Mouse (Mus musculus) fat pad, adult 2 months (tissue): ENCODE data around the gene Icam2.
A peak's percentile ranks its signal among the peaks of the same experiment; 100 is the strongest.
"Not testable (repeated sequence)": the region's sequence is repeated elsewhere in the genome, so short reads cannot be mapped to it uniquely, and the experiment has no call there.

Experiments used
- DNase-seq: peaks from one replicate; pipeline ENCODE4 v3.0.0-alpha.2; 2011; ENCODE audit warnings: low read depth, low spot score; ENCODE audit errors: extremely low read depth

Gene Icam2

DNA sequence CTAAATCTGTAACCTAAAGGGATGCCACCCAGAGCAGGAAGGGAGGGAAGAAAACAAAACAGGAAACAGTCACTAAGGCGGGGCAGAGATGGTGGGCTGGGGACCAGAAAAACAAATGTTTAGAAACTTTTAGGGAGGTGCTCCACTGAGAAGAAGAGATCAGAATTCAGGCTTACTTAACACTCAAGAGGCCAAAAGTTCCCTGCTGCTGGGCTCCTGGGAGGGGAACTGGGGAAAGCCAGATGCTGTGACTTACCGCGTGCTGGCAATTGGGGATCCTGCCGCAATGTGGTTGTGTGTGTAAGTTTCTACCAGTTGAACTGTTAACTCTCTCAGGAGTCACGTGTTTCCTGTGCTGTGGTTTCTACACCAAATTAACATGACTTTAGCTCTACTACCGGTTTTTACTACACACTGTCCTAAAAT is at the start of gene Icam2:
Gene Icam2, minus strand, starts transcription at position 285 of the 426 bp plus-strand sequence.
- no peak for DNase-seq

DNA sequence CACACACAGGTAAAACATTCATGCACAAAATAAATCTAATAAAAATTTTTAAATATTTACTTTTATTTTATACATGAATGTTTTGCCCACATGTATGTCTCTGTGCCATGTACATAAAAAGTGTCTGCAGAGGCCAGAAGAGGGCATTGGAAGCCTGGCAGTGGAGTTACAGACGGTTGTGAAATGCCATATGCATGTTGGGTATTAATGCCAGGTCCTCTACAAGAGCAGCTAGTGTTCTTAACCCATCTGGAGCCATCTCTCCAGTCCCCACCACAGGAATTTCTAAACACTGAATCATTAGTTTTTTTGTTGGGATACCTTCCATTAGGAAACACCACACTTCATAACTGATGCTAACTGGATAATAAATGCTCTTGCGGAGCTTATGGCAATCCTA is 49.7 kb upstream of the Icam2 start:
- DNase-seq, result no peak

DNA sequence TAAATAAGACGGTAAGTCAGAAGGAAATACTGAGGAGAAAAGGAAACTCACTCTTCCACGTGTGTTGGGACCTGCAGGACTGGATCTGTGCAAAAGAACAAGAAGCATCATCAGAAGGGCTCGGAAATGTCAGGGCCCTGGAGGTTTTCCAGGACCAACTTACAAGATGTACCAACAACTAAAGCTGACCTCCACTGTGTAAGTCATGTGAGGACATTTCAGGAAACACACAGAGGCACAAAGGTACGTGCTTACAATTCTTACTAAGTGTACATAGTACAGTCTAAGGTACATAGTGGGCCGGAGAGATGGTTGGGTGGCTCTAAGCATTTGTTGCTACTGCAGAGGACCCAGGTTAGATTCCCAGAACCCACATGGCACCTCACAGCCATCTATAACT is 49.2 kb upstream of the Icam2 start:
- no peak for DNase-seq

DNA sequence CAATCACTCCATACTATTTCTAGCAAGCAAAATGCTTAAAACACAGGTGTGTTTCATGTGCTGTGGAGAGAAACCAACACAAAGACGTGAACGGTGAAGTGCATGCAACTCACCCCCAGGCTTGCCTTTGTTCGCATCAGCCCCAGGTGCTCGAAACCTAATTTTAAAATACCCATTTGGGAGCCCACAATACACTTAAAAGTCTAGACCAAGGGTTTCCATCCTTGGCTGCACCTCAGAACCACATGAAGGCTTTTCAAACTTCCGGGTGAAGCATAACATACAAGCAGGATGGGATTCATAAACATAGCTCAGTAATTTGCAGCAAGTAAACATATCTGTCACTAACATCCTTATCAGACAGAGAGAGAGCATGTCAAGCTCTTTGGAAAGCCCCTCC is 42.5 kb upstream of the Icam2 start:
- no peak for DNase-seq

DNA sequence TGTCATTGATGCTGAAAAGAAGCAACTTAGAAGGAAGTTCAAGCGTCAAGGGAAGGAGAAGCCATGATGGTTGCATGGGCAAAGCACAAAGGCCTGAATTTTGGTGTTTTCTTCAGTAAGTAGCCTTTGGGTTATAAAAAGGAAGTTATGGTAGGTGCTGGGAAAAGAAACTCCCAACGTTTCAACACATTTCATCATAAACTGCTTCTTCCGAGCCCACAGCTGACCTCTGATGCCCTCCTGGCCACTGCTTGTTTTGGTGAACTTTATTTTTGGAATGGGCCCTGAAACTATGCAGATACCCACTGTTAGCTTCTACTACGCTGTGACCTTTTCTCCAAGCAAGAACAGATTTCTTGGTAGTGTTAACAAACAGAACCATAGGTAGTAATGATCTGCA is 41.8 kb upstream of the Icam2 start:
- no peak for DNase-seq

DNA sequence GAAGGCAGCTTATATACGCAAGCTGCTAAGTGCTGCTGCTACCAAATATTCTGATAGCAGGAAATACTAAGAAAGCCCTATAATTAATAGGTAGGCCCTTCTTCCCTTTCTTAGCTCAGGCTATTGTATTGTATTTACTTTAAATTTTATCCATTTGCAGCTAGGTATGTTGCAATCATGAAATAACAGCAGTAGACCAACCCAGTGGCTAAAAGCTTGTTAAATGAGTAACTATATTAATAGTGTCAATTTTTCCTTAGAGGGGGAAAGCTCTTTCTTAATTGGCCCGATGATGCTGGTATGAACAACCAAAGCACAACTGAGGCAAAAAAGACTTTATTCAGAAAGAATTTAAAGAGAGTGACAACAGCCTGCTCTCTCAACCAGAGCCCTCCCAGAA is 40.7 kb upstream of the Icam2 start:
- DNase-seq, result no peak

DNA sequence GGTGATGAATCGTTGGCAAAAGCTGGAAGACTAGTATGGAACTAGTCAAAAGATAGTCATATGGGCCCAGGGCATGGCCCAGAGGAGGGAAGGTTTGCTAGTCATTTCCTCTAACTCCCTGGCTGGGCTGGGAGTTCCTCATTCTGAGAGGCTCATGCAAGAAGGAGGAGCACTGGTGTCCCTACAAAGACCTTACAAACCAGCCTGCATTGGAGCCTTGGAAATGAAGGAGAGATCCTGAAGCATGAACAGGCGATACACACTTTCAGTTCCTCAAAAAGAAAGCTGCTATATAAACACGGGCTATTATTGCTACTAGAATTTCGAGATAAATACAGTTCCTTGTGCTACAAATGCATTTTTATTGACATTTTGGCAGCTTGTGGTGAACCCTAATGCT is 40.2 kb upstream of the Icam2 start:
- no peak for DNase-seq

DNA sequence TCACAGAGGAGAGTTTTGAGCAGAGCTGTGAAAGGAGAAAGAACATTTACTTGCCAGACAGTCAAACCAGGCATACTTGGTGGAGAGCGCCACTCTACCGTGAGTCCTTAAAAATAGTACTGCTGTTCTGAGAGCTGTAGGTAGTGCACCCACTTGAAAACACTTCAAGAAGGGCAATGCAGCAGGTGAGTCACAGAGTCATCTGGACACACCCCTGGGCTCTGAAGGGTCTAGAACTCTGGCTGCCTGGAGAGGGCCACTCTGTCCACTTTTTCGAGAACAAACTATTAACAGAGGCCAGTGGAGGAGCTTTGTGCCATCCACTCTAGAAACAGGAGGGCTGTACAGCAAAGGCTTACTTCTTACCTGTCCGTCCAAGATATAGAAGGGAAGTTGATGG is 38.6 kb upstream of the Icam2 start:
- DNase-seq, result no peak

DNA sequence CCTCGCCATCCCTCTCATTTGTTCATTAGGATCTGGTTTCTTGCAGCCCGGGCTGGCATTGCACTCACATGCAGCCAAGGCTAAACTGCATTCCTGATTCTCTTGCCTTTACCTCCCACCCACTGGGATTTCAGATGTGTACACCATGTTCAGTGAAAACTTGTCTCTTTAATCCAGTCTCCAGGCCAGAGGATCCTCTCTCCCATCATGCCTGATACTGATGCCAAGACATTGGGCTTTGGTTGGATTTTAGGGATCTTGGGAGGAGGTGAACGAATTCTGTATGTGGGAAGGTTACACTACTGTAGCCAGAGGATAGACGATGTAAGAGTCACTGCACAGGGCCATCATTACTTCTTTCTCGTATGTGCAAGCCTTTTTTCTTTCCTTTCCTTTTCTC is 37.3 kb upstream of the Icam2 start:
- peak; percentile 65 for DNase-seq

DNA sequence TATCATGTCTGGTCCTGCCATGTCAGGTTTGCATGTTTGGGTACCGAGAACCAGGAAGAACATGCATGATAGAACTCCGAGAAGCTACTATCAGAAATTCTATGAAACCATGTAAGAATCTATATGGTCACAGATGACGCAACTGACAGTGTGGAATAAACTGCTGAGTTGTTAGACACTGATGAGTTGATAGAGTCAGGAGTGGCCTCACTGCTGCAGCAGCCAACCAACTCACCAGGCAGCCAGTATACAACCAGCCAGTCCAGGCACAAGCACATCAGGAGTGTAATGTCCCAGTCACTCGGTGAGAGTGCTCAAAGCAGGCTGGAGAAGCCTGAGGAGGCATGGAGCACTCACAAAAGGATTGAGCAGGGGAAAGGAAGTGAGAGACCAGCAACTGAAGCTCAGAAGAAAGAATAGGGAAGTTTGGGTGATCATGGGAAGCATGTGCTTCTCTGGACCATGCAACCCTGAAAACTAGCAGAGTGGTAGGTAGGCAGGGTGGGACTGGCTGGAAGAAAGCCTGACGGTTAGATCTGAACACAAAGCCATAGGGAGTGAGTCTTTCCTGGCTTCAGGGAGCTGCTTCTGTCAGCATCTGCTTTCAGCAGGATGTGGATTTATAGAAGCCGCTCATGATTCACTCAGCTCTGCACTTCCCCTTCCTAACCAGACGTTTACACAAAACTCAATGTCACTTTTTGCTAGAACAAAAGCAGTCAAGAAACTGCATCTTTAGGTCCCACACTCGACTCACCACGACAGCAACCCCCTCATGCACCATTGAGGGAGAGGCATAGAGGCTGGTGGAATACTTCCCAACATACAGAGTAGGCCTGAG is 31.6 kb upstream of the Icam2 start:
- no peak for DNase-seq

DNA sequence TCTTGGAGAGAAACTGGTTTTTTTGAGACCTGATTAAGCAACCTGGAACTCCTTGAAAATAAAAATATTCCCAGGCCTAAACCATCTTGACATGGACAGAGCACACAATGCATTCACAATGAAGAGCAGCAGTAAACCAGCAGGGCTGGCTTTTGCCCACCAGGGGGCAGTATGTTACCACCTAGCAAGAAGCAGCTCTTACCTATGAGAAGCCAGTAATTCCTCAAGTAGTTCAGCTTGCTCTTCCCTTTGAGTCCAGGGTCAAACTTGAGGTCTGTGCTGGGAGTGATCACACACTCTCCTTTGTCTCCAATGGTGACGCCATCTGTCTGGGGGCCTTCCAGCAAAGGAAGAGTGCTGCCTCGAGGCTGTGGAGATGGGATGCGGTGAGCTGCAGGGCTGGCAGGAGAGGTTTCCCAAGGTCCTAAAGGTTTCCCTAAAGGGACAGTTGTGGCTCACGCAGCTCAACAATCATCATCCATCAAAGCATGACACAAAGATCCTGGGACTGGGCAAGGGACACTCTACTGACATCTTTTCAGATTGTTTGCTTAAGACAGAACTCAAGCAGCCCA is 30.8 kb upstream of the Icam2 start:
- peak; percentile 13 for DNase-seq

DNA sequence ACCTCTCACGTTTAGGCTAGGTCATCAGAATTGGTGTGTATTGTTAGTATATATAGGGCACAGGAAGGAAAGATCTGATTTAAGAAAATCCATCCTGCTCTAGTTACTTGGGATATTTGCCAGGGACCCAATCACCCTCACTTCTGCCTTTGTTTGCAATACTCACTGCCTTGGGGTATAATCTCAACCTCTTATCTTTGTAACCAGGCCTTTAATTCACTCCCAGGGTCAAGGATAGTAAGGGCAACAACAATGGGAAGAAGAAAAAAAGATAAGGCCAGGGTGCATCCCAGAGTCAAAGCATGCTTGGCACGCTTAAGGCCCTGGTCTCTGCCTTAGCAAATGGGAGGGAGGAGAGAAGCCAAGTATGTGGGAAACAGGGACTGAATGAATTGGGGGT is 30.0 kb upstream of the Icam2 start:
- DNase-seq, result no peak

DNA sequence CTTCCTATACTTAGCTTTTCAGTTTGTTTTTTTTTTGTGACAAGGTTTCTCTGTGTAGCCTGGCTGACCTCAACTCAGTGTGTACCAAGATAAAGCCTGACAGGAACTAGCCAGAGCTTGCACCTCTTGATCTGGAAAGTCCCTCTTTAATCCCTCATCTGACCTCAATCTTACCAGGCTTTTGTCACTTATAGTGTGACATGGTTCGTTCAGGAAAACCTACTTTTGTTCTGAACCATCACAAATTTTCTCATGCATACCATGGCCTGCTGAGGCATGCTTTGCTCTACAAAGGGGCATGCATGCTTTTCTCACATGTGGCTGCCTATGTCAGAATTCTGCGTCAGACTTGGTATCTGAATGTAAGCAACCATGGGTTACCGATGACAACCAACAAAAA is 28.5 kb upstream of the Icam2 start:
- DNase-seq, result no peak

DNA sequence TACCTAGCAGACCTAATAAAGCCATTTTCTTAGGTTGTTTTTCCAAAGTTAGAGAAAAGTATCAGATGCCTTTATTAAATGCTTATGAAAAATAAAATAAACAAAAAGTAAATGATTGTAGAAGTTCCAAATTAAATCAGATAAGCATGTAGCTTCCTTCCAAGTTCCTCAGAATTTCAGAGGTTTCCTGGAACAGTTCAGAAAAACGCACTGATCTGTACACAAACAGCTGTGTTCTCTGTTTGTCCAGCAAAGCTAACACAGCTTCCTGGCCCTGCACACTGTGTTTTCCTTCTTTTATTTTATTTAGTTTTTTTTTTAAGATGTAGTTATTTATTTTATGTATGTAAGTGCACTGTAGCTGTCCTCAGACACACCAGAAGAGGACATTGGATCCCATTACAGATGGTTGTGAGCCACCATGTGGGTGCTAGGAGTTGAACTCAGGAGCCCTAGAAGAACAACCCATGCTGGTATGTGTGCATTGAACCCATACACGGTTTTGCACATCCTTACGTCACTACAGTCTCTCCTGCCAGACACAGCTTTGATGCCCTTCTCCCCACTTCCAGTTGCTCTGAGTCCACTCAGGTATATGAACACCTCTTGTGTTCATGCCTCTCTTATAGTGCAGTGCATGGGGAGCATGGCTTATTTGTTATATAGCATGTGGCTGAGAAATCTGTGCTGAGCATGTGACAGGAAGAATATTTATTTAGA is 24.9 kb upstream of the Icam2 start:
- no peak for DNase-seq

DNA sequence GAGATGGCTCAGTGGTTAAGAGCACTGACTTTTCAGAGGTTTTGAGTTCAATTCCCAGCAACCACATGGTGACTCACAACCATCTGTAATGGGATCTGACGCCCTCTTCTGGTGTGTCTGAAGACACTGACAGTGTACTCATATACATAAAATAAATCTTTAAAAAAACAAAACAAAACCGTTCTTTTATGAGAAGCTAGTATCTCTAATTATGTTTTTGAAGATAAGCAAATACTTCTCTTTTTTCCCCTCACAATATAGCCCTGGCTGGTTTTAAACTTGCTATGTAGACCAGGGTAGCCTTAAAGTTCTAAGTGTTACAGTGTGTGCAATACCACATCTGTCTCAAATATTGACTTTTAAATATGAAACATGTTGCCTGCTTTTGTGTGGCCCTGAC is 23.3 kb upstream of the Icam2 start:
- no peak for DNase-seq

DNA sequence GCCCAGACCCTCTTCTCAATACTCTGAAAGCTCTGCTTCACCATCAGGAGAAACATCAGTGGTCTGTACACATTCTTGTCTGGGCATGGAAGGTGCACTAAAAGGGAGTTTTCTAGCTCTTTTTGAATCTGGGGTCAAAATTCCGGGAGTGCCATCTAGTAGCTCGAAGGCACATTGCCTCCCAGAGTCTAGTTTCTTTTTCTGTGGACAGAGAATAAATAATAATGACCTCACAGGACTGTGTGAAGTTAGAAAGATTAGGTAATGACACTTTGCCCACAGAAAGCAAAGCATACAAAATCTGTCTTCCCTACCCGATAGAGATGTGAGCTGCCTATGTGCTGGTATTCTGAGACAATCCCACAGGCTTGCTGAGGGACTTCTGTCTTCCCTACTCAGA is 22.6 kb upstream of the Icam2 start:
- DNase-seq, result no peak

DNA sequence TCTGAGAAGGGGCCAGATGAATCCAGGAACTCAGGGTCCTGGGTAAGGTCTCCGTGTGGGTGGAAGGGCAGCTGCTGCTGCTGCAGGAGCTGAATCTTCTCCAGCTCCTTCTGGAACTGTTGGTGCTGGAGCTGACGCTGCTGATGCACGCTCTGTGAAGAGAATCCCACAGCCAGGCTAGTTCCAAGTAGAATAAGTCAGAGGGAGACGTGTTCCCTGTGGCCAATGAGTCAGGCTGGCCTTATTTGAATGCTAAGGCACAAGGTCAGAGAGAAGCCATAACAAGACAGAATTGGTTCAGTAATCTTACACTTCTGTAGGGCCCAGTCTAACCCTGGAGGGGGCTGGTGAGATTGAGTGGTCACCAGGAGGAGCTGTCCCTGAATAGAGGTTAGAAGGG is 22.1 kb upstream of the Icam2 start:
- DNase-seq, result no peak

DNA sequence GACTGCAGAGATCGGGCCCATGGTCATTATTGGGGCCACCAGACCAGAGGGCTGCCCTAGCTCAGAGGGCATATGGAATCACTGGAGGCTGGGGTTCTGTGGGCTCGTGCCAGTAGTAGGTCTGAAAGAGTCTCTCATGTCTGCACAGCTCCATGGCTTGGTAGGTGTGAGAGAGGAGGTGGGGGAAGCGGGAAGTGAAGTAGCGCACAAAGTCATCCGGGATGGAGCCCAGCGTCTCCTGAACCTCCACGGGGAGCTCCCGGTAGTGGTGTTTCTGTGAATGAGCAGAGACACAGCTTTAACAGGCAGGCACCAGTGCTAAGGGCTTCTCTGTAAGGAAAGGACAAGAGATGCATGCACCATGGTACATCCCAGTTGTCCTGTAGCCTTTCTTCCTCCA is 10.6 kb upstream of the Icam2 start:
- no peak for DNase-seq

DNA sequence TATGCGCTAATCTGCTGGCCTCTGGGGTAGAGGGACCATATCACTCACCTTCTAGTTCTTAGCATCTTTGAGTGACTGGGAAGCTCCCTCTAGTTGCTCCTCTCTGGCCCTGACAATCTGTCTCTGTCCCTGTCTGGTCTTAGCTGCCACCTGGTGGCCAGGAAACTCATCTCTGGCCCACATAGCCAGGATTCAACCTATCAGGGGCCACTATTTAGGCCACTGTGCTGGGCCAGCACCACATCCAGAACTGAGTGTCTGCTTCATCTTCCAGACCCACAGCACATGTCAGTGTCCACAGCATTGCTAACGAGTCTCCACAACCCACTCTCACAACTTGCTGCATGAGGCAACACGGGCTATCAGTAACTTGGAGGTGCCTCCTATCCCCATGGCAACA is 9.8 kb upstream of the Icam2 start:
- no peak for DNase-seq

DNA sequence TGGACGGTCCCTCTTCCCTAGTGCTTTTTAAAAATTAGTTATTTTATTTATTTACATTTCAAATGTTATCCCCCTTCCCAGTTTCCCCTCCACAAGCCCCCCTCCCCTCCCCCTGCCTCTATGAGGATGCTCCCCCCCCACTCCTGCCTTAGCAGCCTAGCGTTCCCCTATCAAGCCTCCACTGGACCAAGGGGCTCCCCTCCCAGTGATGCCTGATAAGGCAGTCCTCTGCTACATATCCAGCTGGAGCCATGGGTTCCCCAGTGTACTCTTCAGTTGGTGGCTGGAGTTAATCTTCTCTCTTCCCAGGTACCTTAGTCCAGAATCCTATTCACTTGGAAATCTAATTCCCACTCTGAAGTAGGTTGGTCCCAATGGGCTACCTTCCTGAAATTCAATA is 6.2 kb upstream of the Icam2 start:
- DNase-seq, result not testable (repeated sequence)

DNA sequence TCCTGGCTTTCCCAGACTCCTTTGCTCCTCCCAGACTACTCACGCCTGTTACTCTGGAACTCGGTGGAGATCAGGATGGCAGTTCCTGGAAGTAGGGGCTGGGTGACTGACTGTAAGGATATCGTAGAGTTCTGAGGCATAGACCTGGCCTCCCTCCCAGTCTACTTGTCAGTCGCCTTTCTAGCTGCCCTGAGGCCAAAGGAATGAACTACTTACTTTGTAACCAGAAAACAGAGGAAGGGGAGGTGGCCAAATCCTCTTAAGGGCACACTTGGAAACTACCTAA is 5.4 kb upstream of the Icam2 start:
- DNase-seq, result no peak

DNA sequence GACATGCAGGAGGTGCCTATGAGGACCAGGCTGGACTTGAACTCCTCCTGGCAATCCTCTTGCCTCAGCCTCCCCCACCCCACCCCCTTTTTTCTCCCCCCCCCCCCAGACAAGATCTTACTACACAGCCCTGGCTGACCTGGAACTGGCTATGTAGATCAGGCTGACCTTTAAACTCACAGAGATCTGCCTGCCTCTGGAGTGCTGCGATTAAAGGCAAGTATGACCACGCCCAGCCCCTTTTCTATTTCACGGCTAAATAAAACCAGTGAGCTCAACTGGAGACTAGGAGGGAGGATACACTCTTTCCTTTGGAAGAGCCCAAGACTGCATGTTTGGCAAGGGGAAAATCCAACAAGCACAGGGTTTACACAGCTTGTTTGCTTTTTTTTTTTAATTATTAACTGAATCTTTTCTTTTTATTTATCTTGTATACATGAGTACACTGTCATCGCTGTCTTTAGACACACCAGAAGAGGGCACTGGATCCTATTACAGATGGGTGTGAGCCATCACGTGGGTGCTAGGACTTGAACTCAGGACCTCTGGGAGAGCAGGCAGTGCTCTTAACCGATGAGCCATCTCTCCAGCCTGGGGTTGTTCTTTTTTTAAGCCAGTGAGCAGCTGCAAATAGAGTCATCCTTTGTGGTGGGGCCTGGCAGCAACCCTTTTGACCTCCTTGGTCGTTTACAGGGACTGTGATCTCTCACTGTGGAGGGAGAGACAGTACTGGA is 4.9 kb upstream of the Icam2 start:
- DNase-seq, result no peak
